Mouse (Mus musculus) hindbrain, postnatal 0 days (tissue): ENCODE data around the gene Man2b1. TPM values are rescaled to one million over a fixed set of nuclear protein-coding genes. Genes with fewer than 3 reads are reported as not detected.

ENCODE experiments used
- ATAC-seq: fragments of 200-750 bp; cut with Nextera tagmentation; 2 replicates; pipeline ENCODE4 v1.8.0; 2017; ENCODE audit warnings: mild to moderate bottlenecking, moderate TSS enrichment, moderate library complexity
- DNase-seq: peaks from one replicate; pipeline ENCODE4 v3.0.0-alpha.2; 2015; ENCODE audit warnings: low spot score
- H3K27ac ChIP-seq: fragments of 300-500 bp; sonication (generic); 2 replicates; pipeline ENCODE4 v1.5.1; 2014; ENCODE audit warnings: mild to moderate bottlenecking
- H3K27me3 ChIP-seq: fragments of 300-500 bp; sonication (generic); 2 replicates; pipeline ENCODE4 v1.6.1; 2014; ENCODE audit warnings: low read length, mixed read lengths; ENCODE audit not compliant: insufficient read depth
- H3K36me3 ChIP-seq: fragments of 300-500 bp; sonication (generic); 2 replicates; pipeline ENCODE4 v1.6.1; 2014; ENCODE audit warnings: low read length, mixed read lengths; ENCODE audit not compliant: insufficient read depth
- H3K4me1 ChIP-seq: fragments of 300-500 bp; sonication (generic); 2 replicates; pipeline ENCODE4 v1.6.1; 2014; ENCODE audit warnings: antibody characterized with exemption, low read length, mixed read lengths; ENCODE audit not compliant: insufficient read depth
- H3K4me2 ChIP-seq: fragments of 300-500 bp; sonication (generic); 2 replicates; pipeline ENCODE4 v1.6.1; 2014; ENCODE audit warnings: low read depth, mild to moderate bottlenecking, low read length, moderate library complexity, mixed read lengths
- H3K4me3 ChIP-seq: fragments of 300-500 bp; sonication (generic); 2 replicates; pipeline ENCODE4 v1.5.1; 2014; ENCODE audit warnings: low read length
- H3K9ac ChIP-seq: fragments of 300-500 bp; sonication (generic); replicated peaks from 2 replicates; pipeline ENCODE4 v1.6.1; 2014; ENCODE audit warnings: mild to moderate bottlenecking, low read length, moderate library complexity, mixed read lengths
- H3K9me3 ChIP-seq: fragments of 300-500 bp; sonication (generic); 2 replicates; pipeline ENCODE4 v1.6.1; 2016; ENCODE audit warnings: low read length, mixed read lengths
- CTCF ChIP-seq: IDR thresholded peaks from 2 replicates; pipeline ENCODE4 v1.5.1; 2016; ENCODE audit warnings: antibody characterized with exemption, control low read depth, low read depth
- WGBS: fragments of 180-500 bp; shearing (Covaris S2); extraction: QIAGEN DNeasy Blood & Tissue Kit; methylation state at CpG from one replicate; pipeline ENCODE4 v1.1.7; 2014; 5-methylcytosine and 5-hydroxymethylcytosine counted together
- polyA plus RNA-seq: library from polyadenylated mRNA; unstranded; fragments of >200 nt; fragmentation: Nextera tagmentation; extraction: Ambion mirVana; gene quantifications from 2 replicates; pipeline ENCODE4 v1.2.1, GENCODE M21; 2015
- total RNA-seq: library from RNA; depleted of rRNA; stranded (reverse); fragments of >200 nt; gene quantifications from 2 replicates; pipeline ENCODE4 v1.2.3, GENCODE M21; 2014

Man2b1 gene
- total and polyA plus RNA-seq, 2 experiments from 2014 or later: 22.5 to 32.9 TPM

GRCm38 (mm10) chr8:85036718-85037365 lies 46.2 kb upstream of the Man2b1 start, which contains the start of gene Tnpo2:
Gene Tnpo2, plus strand, starts transcription at chr8:85036915.
- Histone ChIP-seq H3K27me3 (no peaks in the 10 kb centered on the region), H3K36me3 (peaks cover 23% of the 10 kb centered on the region), H3K9ac (peak within 1 kb of the TSS; percentile 91), H3K4me1 (peaks cover 8% of the 10 kb centered on the region; the same call in 1 of the 2 replicates), H3K4me3 (peak within 1 kb of the TSS; percentile 83), H3K9me3 (no peaks in the 10 kb centered on the region), H3K27ac (peak within 1 kb of the TSS; percentile 98), H3K4me2 (peak within 1 kb of the TSS; percentile 82)
- under 1% methylated on average over 58 of the region's 59 CpGs for WGBS
- ATAC-seq: peak; percentile 94
- DNase-seq: peak; percentile 98
- no peak for TF ChIP-seq CTCF

DNA sequence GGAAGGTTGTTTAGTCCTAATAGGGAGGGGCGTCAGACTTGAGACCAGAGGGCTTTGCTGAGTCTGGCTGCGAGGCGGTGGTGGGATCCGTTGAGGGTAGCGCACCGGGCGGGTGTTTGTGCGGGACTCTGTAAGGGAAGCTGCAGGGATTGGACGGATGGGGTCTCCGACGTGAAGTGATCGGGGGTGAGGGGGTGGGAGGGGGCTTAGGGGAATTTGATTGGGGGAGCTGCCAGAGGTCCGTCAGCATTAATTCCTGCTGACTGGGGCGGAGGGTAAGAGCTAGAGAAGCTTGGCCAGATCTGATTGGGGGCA lies 45.7 kb upstream of the Man2b1 start:
- Histone ChIP-seq H3K27me3 (no peaks in the 10 kb centered on the region), H3K9me3 (no peaks in the 10 kb centered on the region), H3K4me1 (peaks cover 8% of the 10 kb centered on the region; the same call in 1 of the 2 replicates), H3K4me2 (peak overlapping the region; percentile 82), H3K9ac (peak overlapping the region; percentile 91), H3K36me3 (peaks cover 19% of the 10 kb centered on the region), H3K4me3 (peak overlapping the region; percentile 83), H3K27ac (peak overlapping the region; percentile 98)
- DNase-seq: no peak
- TF ChIP-seq CTCF: no peak
- WGBS: 0% methylated on average over 13 of the region's 14 CpGs
- peak; percentile 74 for ATAC-seq

GRCm38 (mm10) chr8:85037681-85038531 lies 45.2 kb upstream of the Man2b1 start:
- TF ChIP-seq CTCF: no peak
- ATAC-seq (peak; percentile 2; the same call in 1 of the 2 replicates), DNase-seq (peak; percentile 65)
- under 1% methylated on average over 52 of the region's 57 CpGs for WGBS
- peak overlapping the region; percentile 83 for H3K4me3 ChIP-seq
- H3K9me3 ChIP-seq: no peaks in the 10 kb centered on the region
- H3K4me1 ChIP-seq: peaks cover 8% of the 10 kb centered on the region; the same call in 1 of the 2 replicates
- no peaks in the 10 kb centered on the region for H3K27me3 ChIP-seq
- peaks cover 17% of the 10 kb centered on the region for H3K36me3 ChIP-seq
- peak overlapping the region; percentile 82 for H3K4me2 ChIP-seq
- peak overlapping the region; percentile 91 for H3K9ac ChIP-seq
- H3K27ac ChIP-seq: peak overlapping the region; percentile 98

DNA sequence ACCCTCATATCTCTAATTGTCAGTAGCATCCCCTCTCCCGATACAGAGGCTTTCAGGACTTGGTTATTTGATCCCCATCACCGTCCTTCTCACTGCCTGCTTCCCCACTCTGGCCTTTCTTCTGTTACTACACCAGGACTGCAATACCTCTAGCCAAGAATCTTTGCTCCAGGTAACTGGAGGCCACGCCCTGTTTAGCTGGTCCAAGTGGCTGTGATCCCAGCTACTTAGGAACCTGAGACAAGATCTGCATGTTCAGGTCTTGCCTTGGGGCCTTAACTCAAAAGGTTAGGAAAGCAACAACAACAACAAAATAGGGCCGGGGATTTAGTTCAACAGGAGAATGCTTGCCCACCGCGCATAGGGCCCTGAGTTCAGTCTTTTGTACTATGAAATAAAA lies 39.5 kb upstream of the Man2b1 start:
- H3K27ac ChIP-seq: no peak overlapping the region
- peaks cover 63% of the 10 kb centered on the region for H3K36me3 ChIP-seq
- peaks cover 4% of the 10 kb centered on the region; the same call in 1 of the 2 replicates for H3K4me1 ChIP-seq
- no peak overlapping the region for H3K4me3 ChIP-seq
- TF ChIP-seq CTCF: no peak
- no peak overlapping the region for H3K4me2 ChIP-seq
- 93% methylated on average over 6 of the region's 6 CpGs for WGBS
- no peak for ATAC-seq
- no peaks in the 10 kb centered on the region for H3K27me3 ChIP-seq
- DNase-seq: no peak
- no peaks in the 10 kb centered on the region for H3K9me3 ChIP-seq
- H3K9ac ChIP-seq: no peak overlapping the region

- WGBS: 80% methylated on average over 7 of the region's 7 CpGs
- Histone ChIP-seq H3K27ac (no peak overlapping the region), H3K36me3 (peaks cover 39% of the 10 kb centered on the region), H3K9ac (no peak overlapping the region), H3K27me3 (no peaks in the 10 kb centered on the region), H3K4me3 (no peak overlapping the region), H3K9me3 (no peaks in the 10 kb centered on the region), H3K4me1 (peaks cover 11% of the 10 kb centered on the region), H3K4me2 (no peak overlapping the region)
- TF ChIP-seq CTCF: no peak
- ATAC-seq (no peak), DNase-seq (no peak)
Measured at GRCm38 (mm10) chr8:85057367-85057766, 25.7 kb upstream of the Man2b1 start.

GRCm38 (mm10) chr8:85059879-85060616 lies 23.0 kb upstream of the Man2b1 start, which contains the start of gene Fbxw9:
Gene Fbxw9, plus strand, starts transcription at chr8:85060055.
- WGBS: under 1% methylated on average over 52 of the region's 53 CpGs
- Histone ChIP-seq H3K4me3 (peak within 1 kb of the TSS; percentile 96), H3K9me3 (no peaks in the 10 kb centered on the region), H3K27ac (peak within 1 kb of the TSS; percentile 81), H3K27me3 (no peaks in the 10 kb centered on the region), H3K9ac (peak within 1 kb of the TSS; percentile 81), H3K4me2 (peak within 1 kb of the TSS; percentile 95), H3K4me1 (peaks cover 11% of the 10 kb centered on the region), H3K36me3 (peaks cover 12% of the 10 kb centered on the region)
- ATAC-seq (peak; percentile 96), DNase-seq (peak; percentile 97)
- TF ChIP-seq CTCF: peak; percentile 24; the same call in 1 of the 2 replicates
